Mouse (Mus musculus) lung, postnatal 25 days (tissue): Measurements from ENCODE around the gene Stx11.
"Not testable (repeated sequence)": the region's sequence is repeated elsewhere in the genome, so short reads cannot be mapped to it uniquely, and the experiment has no call there.

Source experiments
- DNase-seq: peaks from one replicate; pipeline ENCODE4 v3.0.0; 2022; ENCODE audit warnings: low spot score

Stx11 gene

DNA sequence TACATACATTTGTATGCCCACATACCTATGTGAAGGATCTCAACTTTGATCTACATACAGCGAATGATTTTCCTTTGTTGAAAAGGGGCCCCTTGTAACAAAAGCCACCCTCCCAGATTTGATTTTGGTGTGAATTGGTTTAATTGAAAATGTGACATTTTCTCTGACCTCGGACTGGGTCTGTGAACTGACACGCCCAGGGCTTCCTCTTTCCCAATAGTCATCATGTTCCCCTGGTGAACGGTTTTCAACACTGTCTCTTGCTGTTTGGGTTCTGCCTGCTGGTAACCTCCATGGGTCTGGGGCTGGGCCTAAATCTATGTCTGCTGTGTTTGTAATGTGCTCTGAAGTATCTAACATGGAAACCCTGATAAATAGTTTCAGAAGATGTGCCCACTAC is 6.8 kb downstream of the Stx11 start:
- DNase-seq = no peak

GRCm38 (mm10) chr10:12955831-12956230 is 8.3 kb downstream of the Stx11 start:
- no peak for DNase-seq

DNA sequence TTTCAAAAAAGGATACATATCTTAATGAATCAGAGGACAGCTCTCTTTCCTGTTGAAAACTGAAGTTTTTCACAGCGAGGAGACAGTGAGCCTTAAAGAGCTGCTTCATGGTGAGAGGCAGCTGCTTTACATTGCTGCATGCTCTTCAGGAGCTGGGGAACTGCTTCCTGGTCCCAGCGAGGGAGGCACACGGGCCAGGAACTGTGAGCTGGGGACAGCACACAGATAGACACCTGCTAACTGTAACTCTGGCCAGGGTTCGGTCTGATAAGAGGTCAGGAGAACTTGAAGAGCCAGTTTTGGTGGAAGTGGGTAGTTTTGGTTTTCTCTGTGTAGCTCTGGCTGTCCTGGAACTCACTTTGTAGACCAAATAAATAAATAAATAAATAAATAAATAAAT is 12.7 kb downstream of the Stx11 start:
- DNase-seq = not testable (repeated sequence)

DNA sequence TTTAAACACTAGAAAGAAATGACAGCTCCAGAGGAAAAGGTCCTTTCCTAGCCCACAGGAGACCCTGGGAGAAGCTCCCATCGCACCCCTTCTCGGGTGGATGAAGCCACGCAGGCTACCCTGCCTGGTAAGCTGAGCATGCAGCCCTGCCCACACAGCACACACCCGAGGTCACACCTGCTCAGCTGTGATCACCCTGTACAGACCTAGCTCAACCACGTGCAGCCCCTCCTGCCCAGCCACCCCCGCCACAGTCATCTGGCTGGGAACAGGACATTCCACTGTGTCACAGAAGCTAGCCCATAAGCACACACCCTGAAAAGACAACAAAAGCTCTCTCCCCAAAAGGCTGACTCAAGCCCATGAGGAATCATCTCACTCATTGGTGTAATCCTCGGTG is 14.8 kb downstream of the Stx11 start:
- DNase-seq = peak; percentile 39

DNA sequence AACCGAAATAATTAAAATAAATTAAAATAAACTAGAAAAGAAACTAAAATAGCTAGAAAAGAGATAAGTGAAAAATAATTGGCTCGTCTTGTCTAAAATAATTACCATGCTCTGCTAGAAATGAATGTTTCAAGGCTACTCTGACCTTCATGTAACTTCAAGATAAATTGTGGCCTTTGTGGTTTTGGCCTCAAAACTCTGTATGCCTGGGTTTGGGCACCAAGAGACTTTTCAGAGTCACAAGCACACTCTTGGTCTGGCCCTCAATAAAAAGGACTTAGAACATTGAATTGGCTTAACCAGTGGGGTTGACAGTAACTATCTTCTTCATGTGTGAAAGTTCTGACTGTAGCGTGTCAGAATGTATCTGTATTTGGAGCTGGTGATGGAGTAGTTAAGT is 16.5 kb downstream of the Stx11 start:
- no peak for DNase-seq

DNA sequence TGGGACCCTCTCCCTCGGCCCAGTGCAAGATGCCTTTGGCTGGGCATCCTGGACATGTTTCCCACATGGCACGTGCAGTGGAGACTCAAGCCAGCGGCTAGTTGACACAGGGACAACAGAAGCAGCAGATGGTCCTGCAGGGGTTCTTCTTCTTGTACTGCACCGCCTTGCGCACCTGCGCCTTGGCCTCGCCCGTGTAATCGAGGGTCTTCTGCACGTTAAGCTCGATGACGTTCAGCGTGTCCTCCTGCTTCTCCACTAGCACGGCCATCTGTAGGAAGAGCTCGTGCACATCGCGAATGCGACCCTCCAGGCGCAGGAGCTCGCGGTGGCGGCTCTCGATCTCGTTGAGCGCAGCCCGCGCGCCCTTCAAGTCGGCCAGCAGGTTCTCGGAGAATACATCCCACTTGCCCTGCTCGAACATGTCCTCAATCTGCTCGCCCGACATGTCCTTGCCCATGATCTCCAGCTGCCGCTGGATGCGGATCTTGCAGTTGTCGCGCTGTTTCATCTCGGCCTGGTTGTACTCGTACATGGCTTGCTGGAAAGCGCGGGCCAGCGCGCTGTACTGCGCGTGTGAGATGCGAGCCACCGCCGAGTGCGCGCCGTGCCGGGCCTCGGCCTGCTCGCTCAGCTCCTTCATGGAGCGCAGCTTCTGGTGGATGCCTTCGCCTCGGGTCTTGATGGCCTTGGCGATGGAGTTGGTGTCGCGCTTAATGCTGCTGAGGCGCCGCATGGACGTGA is 22.9 kb downstream of the Stx11 start:
- no peak for DNase-seq

- DNase-seq = no peak
Observed at GRCm38 (mm10) chr10:12938763-12939162, 25.3 kb downstream of the Stx11 start.

GRCm38 (mm10) chr10:12936079-12936478 is 28.0 kb downstream of the Stx11 start:
- no peak for DNase-seq

DNA sequence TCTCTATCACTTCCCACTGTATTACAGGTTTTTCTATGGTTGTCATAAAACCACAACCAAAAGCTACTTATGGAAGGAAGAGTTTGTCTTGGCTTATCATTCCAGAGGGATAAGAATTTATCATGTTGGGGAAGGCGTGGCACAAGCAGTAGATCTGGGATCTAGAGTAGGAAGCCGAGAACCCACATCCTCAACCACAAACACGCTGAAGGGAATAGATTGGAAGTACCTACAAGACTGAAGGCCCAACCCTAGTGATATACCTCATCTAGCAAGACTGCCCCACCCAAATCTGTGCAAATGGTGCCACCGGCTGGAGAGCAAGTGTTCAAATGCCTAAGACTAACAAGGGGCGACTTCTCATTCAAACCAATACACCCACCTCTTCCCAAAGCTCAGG is 28.5 kb downstream of the Stx11 start:
- DNase-seq = no peak

GRCm38 (mm10) chr10:12931492-12932400 is 32.4 kb downstream of the Stx11 start:
- DNase-seq = peak; percentile 14

- no peak for DNase-seq
Observed at GRCm38 (mm10) chr10:12930351-12930905, 33.7 kb downstream of the Stx11 start.

DNA sequence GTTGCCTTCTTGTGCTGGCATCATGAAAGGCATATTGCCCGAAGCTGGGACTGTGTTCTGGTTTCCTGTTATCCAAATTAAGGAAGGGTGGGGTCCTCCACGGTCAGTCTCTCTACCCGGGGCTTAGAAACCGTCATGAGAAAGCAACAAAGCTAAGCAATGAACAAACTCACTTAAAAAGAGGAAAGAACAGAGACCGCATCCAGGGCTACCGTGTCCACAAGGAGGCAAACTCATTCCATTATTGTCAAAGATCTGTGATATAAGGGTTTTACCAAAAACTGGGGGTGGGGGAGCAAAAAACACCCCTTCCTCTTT is 34.3 kb downstream of the Stx11 start:
- DNase-seq = no peak

- no peak for DNase-seq
Observed at GRCm38 (mm10) chr10:12929149-12929856, 34.8 kb downstream of the Stx11 start.

GRCm38 (mm10) chr10:12928193-12928592 is 35.9 kb downstream of the Stx11 start:
- DNase-seq = no peak

GRCm38 (mm10) chr10:12922574-12923353 is 41.3 kb downstream of the Stx11 start:
- DNase-seq = peak; percentile 95

- DNase-seq = no peak
Observed at GRCm38 (mm10) chr10:12922077-12922573, 42.0 kb downstream of the Stx11 start.

DNA sequence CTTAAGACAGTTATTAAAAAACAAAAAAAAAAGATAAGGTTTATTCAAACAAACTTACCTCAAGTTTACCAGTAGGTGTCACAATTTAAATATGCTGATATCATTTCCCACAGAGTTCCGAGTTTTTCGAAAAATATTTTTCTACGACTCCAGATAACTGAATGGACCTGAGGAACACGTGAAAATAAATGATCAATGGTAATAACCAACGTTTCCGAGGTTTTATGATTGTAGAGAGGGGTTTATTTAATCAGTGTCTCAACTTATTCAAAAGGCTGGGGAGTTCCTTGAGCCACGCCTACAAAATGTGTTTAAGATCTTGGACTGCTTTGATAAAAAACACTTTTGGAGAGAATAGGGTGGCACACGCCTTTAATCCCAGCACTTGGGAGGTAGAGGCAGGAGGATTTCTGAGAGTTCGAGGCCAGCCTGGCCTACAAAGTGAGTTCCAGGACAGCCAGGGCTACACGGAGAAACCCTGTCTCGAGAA is 42.5 kb downstream of the Stx11 start:
- DNase-seq = no peak

DNA sequence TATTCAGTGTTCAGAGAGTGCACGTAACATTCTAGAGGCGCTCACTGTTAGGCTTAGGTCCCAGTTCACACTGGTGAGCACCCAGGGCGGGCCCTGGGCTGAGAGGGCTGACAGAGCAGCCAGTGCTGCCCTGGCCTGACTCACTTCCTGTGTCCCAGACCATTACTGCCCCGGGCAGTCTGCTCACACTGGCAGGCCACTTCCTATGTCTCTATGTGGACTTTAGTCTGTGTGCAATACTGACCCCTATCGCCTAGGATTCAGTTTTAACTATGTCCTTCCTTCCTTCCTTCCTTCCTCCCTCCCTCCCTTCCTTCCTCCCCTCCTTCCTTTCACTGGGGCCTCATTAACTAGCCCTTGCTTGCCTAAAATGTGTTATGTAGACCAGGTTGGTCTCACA is 44.8 kb downstream of the Stx11 start:
- peak; percentile 65 for DNase-seq

DNA sequence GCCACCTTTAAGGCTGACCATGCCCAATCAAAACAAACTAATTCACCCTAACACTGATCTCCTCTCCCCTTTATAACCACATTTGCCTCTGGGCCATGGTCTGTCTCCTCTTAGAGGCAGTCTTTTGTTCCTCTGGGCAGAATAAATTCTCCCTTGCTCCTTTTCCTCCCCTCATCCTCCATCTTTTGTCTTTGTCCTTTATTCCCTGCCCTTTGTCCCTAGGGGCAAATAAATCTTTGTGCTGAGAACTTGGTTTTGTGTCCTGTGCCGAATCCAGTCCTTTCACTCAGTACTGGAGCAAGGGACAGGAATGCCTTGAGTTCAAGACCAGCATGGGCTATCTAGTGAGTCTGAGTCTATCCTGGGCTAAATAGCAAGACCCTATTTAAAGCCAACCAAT is 46.5 kb downstream of the Stx11 start:
- no peak for DNase-seq

- DNase-seq = no peak
Observed at GRCm38 (mm10) chr10:12916376-12916775, 47.7 kb downstream of the Stx11 start.

DNA sequence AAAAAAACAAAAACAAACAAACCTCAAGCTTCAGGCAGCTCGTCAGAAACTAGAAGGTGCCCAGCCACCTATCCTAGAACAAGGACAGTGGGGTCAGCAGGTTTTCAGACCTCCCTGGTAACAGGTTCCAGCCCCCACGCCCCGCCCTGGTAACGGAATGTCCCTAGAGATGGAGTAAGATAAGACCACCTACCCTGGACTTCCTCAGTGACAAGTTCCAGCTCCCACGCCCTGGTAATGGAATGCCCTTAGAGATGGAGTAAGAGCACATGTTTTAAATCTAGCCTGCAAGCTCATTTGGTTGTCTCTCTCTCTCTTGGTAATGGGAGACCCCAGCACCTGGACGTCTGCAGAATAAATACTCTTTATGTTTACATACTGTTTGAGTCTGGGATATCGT is 48.3 kb downstream of the Stx11 start:
- DNase-seq = no peak
